Mouse (Mus musculus): ENCODE measurements at regions not wholly inside any gene's neighbourhood (a gene's known extent, or its start where the extent isn't known, plus 50 kb on each side); places are given as distances from the start of the nearest gene placed in this dataset.

DNA sequence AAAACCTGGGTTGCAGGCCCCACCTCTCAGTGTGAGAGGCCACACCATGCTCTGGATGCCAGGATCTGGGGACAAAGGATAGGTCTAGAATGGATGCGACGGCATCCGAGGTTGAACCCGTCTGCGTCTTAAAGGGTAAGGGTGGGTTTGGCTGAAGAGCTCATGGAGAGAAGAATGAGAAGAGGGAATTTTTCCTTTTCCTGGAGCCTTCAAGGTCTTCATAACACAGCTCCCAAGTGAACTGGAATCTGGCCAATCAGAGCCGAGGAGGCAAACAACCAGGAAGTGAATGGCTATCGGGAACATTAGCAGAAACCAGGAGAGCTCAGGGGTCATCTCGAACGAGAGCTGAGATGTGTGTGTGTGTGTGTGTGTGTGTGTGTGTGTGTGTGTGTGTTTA is 320.1 kb downstream of the Med13l start:
- DNase-seq: no peak

- DNase-seq: no peak
Observed at GRCm38 (mm10) chr5:118881886-118882285, 321.4 kb downstream of the Med13l start.

- no peak for DNase-seq
Observed at GRCm38 (mm10) chr5:118888131-118888530, 327.7 kb downstream of the Med13l start.

DNA sequence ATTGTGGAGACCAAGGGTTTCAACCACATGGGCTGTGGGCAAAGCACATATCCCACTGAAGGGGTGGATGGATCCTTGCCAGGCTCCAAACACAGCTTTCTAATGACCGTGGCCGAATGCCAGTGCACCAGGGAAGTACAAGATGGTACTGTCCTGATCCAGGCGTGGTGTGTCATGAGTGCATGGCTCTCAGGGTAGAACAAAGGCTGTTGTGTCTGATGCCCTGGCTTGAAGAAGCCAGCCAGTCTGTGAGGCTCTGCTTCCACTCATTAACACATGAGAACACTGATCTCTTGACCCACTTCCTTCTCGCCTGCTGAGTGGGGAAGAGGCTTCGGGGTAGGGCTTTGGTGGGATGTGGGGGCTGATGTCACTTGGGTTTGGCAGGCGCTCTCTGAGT is 330.7 kb downstream of the Med13l start:
- no peak for DNase-seq

DNA sequence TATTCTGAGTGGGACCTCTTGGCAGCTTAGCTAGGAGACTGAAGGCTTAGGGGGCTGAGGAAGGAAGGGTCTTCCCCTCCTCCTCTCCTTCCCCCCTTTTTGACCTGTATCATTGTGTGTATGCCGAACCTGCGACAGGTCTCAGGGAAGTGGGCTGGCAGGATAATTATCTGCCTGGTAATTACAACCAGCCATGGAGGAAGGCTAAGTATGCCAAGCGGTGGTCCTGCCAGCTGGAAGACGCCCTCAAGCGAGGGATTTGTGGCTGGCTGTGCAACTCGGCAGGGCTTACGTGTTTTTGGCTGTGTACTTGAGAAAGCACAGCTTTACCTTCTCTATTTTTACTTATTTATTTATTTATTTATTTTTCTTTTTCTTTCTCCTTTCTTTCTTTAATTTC is 347.7 kb downstream of the Med13l start:
- peak; percentile 11 for DNase-seq

DNA sequence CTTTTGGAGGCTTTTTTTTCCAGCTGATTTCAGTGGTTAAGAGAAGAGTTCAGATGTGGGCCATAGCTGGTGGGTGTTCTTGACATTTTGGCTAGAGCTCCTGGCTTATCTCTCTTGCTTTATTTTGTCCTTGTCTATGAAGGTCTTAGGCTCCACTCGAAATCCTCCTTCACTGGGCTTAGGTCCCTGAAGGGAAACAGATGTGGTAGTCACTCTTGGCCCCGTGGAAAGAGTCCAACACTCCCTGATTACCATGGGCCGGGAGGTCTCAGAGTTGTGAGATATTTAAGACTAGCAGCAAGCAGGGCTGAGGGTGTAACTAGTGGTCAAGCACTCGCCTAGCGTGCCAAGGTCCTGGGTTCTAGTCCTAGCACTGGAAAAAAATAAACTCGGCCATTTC is 349.3 kb downstream of the Med13l start:
- no peak for DNase-seq

- no peak for DNase-seq
Observed at GRCm38 (mm10) chr5:118914191-118914750, 353.8 kb downstream of the Med13l start.

DNA sequence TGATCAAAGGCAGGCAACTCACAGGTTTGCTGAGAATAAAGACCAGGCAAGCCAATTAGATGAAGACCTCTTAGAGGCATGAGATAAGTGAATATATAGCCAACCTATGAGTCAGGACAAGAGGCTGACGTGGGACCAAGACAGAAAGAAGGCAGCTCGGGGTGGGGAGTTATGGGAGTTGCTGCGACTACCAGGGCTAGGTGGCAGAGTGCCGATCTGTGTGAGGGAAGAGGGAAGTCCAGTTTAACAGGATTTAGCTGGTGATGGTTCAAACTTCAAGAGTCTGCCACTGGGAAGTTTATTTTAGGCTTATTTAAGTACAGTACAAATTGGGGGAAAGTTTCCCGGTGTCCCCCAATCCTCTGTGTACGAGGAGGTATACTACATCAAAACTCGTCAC is 362.9 kb downstream of the Med13l start:
- DNase-seq: no peak

GRCm38 (mm10) chr5:118929037-118929436 is 368.6 kb downstream of the Med13l start:
- DNase-seq: no peak

DNA sequence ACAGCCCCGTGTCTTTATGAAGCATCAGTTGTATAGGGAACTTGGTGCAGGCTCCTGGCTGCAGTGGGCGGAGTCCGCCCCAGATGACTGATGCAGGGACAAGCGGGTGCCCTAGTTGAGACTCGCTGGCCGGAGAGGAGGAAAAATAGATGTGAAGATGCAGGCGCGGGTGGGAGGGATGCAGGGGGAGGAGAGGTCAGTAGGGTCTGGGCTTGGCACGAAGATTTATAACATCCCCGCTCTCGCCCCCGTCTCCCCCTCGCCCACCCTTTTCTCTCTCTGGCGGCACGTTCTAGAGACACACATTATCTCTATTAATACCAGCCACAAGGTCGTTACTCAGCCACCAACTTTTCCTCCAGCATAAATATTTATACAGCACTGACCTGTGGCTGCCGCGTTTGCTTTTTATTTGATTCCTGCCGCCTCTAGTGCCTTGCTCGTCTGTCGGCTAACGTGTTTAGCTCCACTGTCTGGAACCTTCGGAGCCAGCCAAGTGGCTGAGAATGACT is 369.6 kb downstream of the Med13l start:
- DNase-seq: no peak

DNA sequence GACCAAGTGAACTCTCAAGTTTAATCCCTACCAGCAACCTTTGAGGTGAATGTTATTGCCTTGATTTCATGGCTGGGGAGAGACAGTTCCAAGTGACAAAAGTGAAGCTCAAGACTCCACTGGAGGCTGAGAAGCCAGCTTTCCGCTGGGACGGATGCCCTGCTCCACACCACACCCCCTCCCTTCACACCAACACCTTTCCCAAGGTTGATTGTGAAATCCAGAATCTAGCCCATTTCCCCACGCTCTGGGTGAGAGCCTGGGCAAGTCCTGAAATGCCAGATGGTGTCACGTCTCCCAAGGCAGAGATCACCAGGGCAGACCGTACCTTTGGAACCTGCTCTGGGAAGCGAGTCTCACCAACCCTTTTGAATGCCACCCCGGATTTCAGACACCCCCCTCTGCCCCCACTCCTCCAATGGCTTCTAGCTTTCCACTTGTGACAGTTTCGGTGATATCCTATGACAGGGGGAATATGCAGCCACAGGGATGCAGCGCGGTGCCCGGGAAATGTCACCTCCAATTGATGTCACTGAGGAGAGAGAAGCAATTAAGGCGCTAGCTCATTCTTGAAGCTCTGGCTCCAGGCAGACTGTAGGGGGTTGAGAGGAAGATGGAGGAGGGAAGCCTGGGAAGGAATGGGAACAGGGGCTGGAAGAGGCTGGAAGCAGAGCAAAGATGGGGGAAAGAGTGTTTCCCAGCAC is 379.0 kb downstream of the Med13l start:
- no peak for DNase-seq

DNA sequence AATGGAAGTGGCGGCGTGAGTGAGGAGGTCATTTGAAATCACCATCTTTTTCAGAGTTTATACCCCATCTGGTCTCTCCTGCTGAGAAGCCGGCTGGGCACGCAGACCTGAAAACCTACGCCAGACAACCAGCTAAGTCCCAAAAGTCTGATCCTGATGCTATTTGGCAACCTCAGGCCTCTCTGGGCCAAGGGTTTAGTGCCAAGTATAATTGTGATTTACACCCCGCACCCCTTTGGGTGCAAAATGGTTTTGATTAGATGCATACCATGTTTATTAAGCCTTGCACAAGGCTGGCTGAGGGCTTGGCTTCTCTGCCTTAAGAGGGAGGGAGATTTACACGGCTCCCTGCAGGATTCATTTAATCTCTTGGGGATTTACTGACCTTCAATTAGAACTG is 383.8 kb downstream of the Med13l start:
- no peak for DNase-seq

DNA sequence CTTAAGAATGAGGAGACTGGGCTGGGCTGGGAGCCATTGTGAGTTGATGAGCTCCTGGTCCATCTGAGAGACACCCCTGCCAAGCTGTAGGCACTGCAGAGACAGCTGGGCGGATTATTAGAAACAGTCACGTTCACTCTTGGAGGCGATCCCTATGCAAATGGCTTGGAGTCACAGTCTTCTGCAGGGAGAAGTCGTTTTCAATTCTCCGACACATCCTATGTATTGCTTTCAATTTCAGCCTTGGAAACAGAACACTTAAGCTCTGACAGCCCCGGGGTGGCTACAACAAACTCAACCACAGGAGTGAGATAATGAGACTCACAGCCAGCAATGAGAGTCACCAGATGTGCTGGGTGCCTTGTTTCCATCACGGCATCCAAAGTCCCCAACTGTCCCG is 385.6 kb downstream of the Med13l start:
- no peak for DNase-seq

- no peak for DNase-seq
Observed at GRCm38 (mm10) chr5:118946994-118947393, 386.5 kb downstream of the Med13l start.

- no peak for DNase-seq
Observed at GRCm38 (mm10) chr5:118948119-118948786, 387.8 kb downstream of the Med13l start.

DNA sequence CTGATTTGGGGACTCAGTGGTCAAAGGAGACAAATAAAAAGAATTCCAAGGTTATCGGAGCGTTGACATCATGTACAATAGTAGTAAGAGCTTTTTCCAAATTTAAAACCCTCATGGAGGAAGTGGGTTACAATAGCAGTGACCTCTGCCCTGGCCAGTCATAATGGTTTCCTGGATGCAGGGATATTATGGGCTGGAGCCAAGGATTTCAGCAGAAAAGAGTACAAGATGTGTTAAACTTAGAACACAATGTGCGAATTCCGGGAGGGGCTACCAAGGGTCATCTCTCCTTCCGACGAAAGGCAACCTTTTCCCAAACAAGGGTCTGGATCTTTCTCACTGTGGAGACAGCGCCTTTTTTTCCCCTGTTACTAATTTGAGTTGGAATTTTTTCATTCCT is 390.6 kb downstream of the Med13l start:
- DNase-seq: no peak

- no peak for DNase-seq
Observed at GRCm38 (mm10) chr5:118960521-118961001, 400.1 kb downstream of the Med13l start.

DNA sequence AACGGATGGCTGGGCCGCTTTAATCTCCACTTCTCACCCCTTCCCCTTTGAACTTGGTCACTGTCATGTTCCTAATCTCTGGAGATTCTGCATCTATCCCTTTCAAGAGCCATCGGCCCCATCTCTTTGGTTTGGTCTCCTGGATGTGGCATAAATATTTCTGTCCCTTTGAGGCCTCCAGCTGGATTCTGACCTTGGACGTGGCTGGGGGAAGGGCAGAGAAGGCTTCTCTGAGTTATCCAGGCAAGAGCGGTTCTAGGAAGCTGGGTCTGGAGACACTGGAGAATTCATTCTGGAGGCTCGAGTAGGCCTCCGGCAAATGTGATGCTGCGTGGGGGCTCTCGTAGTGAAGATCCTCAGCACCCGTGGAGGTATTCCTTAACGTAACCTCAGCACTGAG is 400.6 kb downstream of the Med13l start:
- no peak for DNase-seq

DNA sequence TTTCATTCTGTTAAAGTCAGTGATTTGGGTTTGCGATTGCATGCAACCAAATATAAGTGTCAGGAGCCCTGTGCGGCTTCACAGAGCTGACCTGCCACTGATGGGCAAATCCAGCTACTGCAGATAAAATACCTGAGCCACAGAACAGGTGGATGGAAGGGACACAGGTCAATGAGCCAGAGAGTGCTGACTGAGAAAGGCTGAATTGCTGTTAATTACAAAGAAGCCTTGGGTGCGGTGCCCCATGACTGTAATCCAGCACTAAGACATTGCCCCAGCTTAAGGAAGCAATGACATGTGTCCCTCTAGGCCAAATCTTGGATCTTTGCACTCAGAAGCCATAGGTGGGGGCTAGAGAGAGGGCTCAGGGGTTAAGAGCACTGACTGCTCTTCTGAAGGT is 401.7 kb downstream of the Med13l start:
- DNase-seq: no peak

- no peak for DNase-seq
Observed at GRCm38 (mm10) chr5:118963001-118963400, 402.5 kb downstream of the Med13l start.

DNA sequence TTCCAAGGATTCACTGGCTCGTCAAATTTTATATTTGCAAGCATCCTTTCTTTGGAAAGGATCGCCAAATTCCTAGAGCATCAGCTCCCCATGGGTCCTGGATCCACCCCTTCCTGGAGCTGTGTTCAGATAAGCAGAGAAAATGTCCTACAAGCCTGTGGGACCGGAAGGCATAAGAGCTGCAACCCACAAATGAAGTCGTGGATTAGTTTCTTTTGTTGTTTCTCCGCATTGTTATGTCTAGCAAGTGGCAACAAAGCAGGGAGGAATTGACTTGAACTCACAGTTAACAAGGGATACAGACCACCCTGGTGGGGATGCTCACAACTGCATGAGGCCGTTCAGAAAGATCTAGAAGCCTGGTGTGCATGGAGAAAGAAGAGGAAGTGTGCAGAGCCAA is 406.4 kb downstream of the Med13l start:
- no peak for DNase-seq

DNA sequence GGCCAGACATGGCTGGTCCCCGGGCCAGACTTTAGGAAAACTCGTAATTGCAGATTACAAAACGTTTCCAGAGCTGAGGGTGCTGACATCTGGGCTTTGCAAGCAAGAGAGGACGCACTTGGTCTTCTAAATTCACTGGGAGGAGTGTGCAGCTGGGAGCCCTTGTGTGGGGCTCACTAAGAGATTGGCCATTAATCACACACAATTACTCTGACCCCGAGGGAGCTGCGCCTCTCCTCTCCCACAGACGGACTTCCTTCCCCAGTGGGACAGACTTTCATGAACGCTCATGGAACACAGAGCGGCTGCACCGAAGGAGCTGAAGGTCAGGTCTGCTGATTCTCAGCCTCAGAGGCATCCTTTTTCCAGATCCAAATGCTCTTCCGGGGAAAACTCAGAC is 407.2 kb downstream of the Med13l start:
- DNase-seq: no peak

DNA sequence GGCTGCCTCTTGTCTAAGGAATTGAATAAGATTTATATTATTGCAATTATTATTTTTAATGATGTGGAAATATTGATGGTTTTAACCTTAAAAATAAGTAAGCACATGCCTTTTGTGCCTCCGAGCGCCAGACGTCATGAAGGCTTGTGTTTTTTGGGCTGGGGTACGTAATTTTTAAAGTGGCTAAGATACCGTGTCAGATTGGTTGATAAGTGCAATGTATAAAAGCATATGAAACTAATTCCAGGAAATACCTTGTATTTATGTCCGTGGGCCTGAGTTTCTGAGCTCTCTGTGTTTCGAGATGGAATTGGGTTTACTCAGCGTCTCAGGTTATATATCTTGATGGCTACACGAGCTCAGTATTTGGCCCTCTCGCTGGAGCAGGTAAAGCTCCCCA is 414.7 kb downstream of the Med13l start:
- no peak for DNase-seq
